Mouse (Mus musculus): Measurements from ENCODE around the gene Gys1. TPM values are rescaled to one million over a fixed set of nuclear protein-coding genes. Genes with fewer than 3 reads are reported as not detected.

The Gys1 gene
- polyA plus RNA-seq, 1 experiment from 2014 or later = 36.0 TPM

- DNase-seq (peak; percentile 72), ATAC-seq (ENCODE audit: insufficient read depth) (0 out of 2 replicates have a peak, but pooled peaks have one; percentile 36)
- H3K27ac ChIP-seq (ENCODE audit: low read depth) = no peak overlapping the region
- H3K36me3 ChIP-seq (ENCODE audit: insufficient read depth) = peaks cover 67% of the 10 kb centered on the region
- H3K9me3 ChIP-seq (ENCODE audit: low read depth, low read length) = no peaks in the 10 kb centered on the region
- WGBS = 30% methylated on average over 11 of the region's 11 CpGs
- no peak overlapping the region for H3K4me2 ChIP-seq
- H3K4me3 ChIP-seq (ENCODE audit: low read depth, low read length) = no peak overlapping the region
- no peaks in the 10 kb centered on the region for H3K4me1 ChIP-seq (ENCODE audit: insufficient read depth)
- no peaks in the 10 kb centered on the region for H3K27me3 ChIP-seq (ENCODE audit: insufficient read depth, low read length)
- H3K9ac ChIP-seq = no peak overlapping the region
- TF ChIP-seq CTCF (IDR thresholded peaks at IDR 0.05; ENCODE audit: low read depth) = peak; percentile 39; the same call in 1 of the 2 replicates
Measured at GRCm38 (mm10) chr7:45447325-45447990, 12.8 kb downstream of the Gys1 start.

- H3K4me1 ChIP-seq (ENCODE audit: insufficient read depth) = no peaks in the 10 kb centered on the region
- no peak overlapping the region for H3K27ac ChIP-seq (ENCODE audit: low read depth)
- TF ChIP-seq CTCF (IDR thresholded peaks at IDR 0.05; ENCODE audit: low read depth) = no peak
- H3K27me3 ChIP-seq (ENCODE audit: insufficient read depth, low read length) = no peaks in the 10 kb centered on the region
- peaks cover 64% of the 10 kb centered on the region for H3K36me3 ChIP-seq (ENCODE audit: insufficient read depth)
- H3K9ac ChIP-seq = no peak overlapping the region
- no peaks in the 10 kb centered on the region for H3K9me3 ChIP-seq (ENCODE audit: low read depth, low read length)
- WGBS = 90% methylated on average over 1 of the region's 1 CpGs
- DNase-seq (no peak), ATAC-seq (ENCODE audit: insufficient read depth) (no peak)
- H3K4me2 ChIP-seq = no peak overlapping the region
- H3K4me3 ChIP-seq (ENCODE audit: low read depth, low read length) = no peak overlapping the region
Measured at GRCm38 (mm10) chr7:45449974-45450373, 15.3 kb downstream of the Gys1 start.

DNA sequence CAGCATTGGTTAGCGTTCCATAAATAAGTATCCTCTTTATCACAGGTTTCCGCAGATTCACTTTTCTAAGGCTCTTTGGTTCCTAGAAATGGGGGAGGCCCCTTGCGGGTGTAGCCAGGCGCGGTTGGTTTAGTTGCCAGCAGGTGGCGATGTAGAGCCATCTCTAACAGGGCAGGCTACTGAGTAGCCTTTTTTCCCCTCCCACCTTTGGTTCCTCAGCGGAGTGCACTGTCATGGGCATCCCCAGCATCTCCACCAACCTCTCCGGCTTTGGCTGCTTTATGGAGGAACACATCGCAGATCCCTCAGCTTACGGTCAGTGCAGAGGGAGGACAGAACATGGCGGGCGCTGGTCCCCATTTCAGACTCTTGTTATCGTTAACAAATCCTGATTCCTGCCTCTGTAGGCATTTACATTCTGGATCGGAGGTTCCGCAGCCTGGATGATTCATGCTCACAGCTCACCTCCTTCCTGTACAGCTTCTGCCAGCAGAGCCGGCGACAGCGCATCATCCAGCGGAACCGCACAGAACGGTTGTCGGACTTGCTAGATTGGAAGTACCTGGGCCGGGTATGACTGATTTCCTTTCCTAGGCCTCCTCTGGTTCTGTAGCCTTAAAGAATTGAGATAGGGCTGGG is 16.8 kb downstream of the Gys1 start:
- Histone ChIP-seq H3K36me3 (ENCODE audit: insufficient read depth) (peaks cover 65% of the 10 kb centered on the region), H3K4me1 (ENCODE audit: insufficient read depth) (no peaks in the 10 kb centered on the region), H3K4me2 (no peak overlapping the region), H3K27ac (ENCODE audit: low read depth) (no peak overlapping the region), H3K9me3 (ENCODE audit: low read depth, low read length) (no peaks in the 10 kb centered on the region), H3K4me3 (ENCODE audit: low read depth, low read length) (no peak overlapping the region), H3K27me3 (ENCODE audit: insufficient read depth, low read length) (no peaks in the 10 kb centered on the region), H3K9ac (no peak overlapping the region)
- peak; percentile 89 for TF ChIP-seq CTCF (IDR thresholded peaks at IDR 0.05; ENCODE audit: low read depth)
- DNase-seq = peak; percentile 93
- ATAC-seq (ENCODE audit: insufficient read depth) = peak; percentile 75
- WGBS = 55% methylated on average over 23 of the region's 23 CpGs

DNA sequence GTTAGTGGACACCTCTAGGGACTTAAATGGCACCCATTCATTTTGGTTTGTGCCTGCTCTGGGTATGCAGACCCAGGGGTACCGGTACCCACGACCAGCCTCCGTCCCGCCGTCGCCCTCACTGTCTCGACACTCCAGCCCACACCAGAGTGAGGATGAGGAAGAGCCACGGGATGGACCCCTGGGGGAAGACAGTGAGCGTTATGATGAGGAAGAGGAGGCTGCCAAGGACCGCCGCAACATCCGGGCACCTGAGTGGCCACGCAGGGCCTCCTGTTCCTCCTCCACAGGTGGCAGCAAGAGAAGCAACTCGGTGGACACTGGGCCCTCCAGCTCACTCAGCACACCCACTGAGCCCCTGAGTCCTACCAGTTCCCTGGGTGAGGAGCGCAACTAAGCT is 20.3 kb downstream of the Gys1 start:
- Histone ChIP-seq H3K36me3 (ENCODE audit: insufficient read depth) (peaks cover 71% of the 10 kb centered on the region), H3K4me3 (ENCODE audit: low read depth, low read length) (no peak overlapping the region), H3K27me3 (ENCODE audit: insufficient read depth, low read length) (no peaks in the 10 kb centered on the region), H3K9ac (no peak overlapping the region), H3K27ac (ENCODE audit: low read depth) (no peak overlapping the region), H3K4me1 (ENCODE audit: insufficient read depth) (peaks cover 12% of the 10 kb centered on the region), H3K9me3 (ENCODE audit: low read depth, low read length) (no peaks in the 10 kb centered on the region), H3K4me2 (no peak overlapping the region)
- no peak for TF ChIP-seq CTCF (IDR thresholded peaks at IDR 0.05; ENCODE audit: low read depth)
- WGBS = 84% methylated on average over 15 of the region's 15 CpGs
- no peak for ATAC-seq (ENCODE audit: insufficient read depth)
- no peak for DNase-seq

GRCm38 (mm10) chr7:45455932-45456696 is 21.5 kb downstream of the Gys1 start:
- peaks cover 67% of the 10 kb centered on the region for H3K36me3 ChIP-seq (ENCODE audit: insufficient read depth)
- ATAC-seq (ENCODE audit: insufficient read depth) = no peak
- no peaks in the 10 kb centered on the region for H3K27me3 ChIP-seq (ENCODE audit: insufficient read depth, low read length)
- 0 out of 2 replicates have a peak overlapping the region, but pooled peaks have one; percentile 83 for H3K4me2 ChIP-seq
- H3K4me1 ChIP-seq (ENCODE audit: insufficient read depth) = peaks cover 23% of the 10 kb centered on the region
- no peak overlapping the region for H3K4me3 ChIP-seq (ENCODE audit: low read depth, low read length)
- no peak for TF ChIP-seq CTCF (IDR thresholded peaks at IDR 0.05; ENCODE audit: low read depth)
- no peak overlapping the region for H3K9ac ChIP-seq
- no peaks in the 10 kb centered on the region for H3K9me3 ChIP-seq (ENCODE audit: low read depth, low read length)
- H3K27ac ChIP-seq (ENCODE audit: low read depth) = no peak overlapping the region
- 71% methylated on average over 13 of the region's 13 CpGs for WGBS
- peak; percentile 24 for DNase-seq

DNA sequence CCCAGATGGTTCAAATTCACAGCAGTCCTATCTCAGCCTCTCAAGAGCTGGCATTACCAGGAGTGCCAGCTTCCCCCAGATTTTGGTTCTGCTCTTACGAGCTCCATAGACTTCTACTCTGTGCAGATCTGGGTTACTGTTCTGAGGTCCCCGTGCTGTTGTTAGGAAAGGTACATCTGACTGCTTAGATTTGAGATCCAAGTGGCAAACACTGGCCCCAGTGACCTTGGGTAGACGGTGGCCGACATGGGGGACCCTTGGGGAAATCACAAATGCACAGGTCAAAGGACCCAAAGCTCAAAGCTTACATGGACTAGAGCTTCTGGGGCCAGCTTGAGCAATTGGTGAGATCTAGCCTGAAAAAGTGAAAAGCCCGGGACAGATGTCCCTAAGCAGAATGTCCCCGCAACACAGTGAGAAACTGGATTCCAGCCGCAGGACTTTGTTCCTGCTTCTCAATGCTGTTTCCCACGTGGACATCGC is 22.1 kb downstream of the Gys1 start:
- no peak for ATAC-seq (ENCODE audit: insufficient read depth)
- H3K27ac ChIP-seq (ENCODE audit: low read depth) = peak overlapping the region; percentile 52; the same call in 1 of the 2 replicates
- peak overlapping the region; percentile 51; the same call in 1 of the 2 replicates for H3K4me3 ChIP-seq (ENCODE audit: low read depth, low read length)
- peaks cover 65% of the 10 kb centered on the region for H3K36me3 ChIP-seq (ENCODE audit: insufficient read depth)
- peak overlapping the region; percentile 83 for H3K4me2 ChIP-seq
- no peak for TF ChIP-seq CTCF (IDR thresholded peaks at IDR 0.05; ENCODE audit: low read depth)
- no peaks in the 10 kb centered on the region for H3K9me3 ChIP-seq (ENCODE audit: low read depth, low read length)
- no peak overlapping the region; the same call in 1 of the 2 replicates for H3K9ac ChIP-seq
- WGBS = 37% methylated on average over 9 of the region's 9 CpGs
- H3K27me3 ChIP-seq (ENCODE audit: insufficient read depth, low read length) = no peaks in the 10 kb centered on the region
- peak; percentile 26 for DNase-seq
- peaks cover 23% of the 10 kb centered on the region for H3K4me1 ChIP-seq (ENCODE audit: insufficient read depth)

Measured in lung, embryonic 14.5 days (tissue).